Mouse (Mus musculus) gastrocnemius, postnatal 10 days (tissue): ENCODE measurements around the gene Efna5. TPM values are rescaled to one million over a fixed set of nuclear protein-coding genes. Genes with fewer than 3 reads are reported as not detected.

ENCODE experiments used
- DNase-seq: peaks from one replicate; pipeline ENCODE4 v3.0.0; 2021; ENCODE audit warnings: mixed read lengths
- total RNA-seq, 2 experiments: library from RNA; stranded (reverse); gene quantifications; 2 replicates each; pipeline ENCODE4 v1.2.3; 2021

Gene Efna5
- total RNA-seq, 2 experiments from 2014 or later, result 2.2 to 3.8 TPM

- no peak for DNase-seq
Measured at GRCm38 (mm10) chr17:62655819-62656355, 225.2 kb downstream of the Efna5 start.

- no peak for DNase-seq
Measured at GRCm38 (mm10) chr17:62652451-62652850, 228.7 kb downstream of the Efna5 start.

DNA sequence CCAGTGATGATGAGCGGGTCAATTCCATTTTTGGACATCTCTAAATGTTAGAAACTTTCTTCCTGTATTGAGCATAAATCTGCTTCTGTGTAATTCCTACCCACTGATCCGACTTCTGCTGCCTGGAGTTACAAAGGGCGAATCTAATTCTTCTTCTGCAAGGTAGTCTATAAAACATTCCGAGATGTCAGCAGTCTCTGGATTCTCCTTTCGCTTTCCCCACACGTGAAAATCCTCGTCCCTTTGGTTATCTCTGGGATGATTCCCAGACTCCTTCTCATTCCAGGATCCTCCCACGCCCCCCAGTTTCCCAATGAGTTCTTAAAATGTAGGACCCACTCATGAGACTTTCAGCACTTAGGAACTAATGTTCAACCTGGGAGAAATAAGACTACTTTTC, 229.4 kb downstream of the Efna5 start:
- DNase-seq, result no peak

GRCm38 (mm10) chr17:62649293-62649950, 231.7 kb downstream of the Efna5 start:
- DNase-seq, result no peak

DNA sequence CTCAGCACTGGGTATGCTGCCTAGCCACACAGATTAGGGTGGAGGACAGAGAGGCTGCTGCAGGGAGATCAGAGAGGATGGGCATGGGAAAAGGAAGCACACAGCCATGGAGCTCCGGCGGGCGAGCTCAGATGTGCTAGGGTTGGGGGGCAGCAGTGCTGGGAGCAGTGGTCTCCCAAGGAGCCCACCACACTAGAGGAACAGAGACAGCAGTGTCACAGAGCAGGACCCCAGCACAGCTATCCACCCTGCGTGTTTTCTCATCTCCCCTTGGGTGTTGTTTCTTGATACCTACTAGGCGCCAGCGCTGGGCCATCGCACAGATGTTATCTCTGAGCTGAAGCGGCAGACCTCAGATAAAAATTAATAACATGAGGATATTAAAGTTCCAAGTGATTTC, 234.3 kb downstream of the Efna5 start:
- no peak for DNase-seq

- no peak for DNase-seq
Measured at GRCm38 (mm10) chr17:62642447-62643145, 238.5 kb downstream of the Efna5 start.

- no peak for DNase-seq
Measured at GRCm38 (mm10) chr17:62640654-62641053, 240.5 kb downstream of the Efna5 start.

GRCm38 (mm10) chr17:62636896-62637295, 244.2 kb downstream of the Efna5 start:
- no peak for DNase-seq

- DNase-seq, result no peak
Measured at GRCm38 (mm10) chr17:62634937-62635336, 246.2 kb downstream of the Efna5 start.

GRCm38 (mm10) chr17:62628474-62628873, 252.6 kb downstream of the Efna5 start:
- no peak for DNase-seq

DNA sequence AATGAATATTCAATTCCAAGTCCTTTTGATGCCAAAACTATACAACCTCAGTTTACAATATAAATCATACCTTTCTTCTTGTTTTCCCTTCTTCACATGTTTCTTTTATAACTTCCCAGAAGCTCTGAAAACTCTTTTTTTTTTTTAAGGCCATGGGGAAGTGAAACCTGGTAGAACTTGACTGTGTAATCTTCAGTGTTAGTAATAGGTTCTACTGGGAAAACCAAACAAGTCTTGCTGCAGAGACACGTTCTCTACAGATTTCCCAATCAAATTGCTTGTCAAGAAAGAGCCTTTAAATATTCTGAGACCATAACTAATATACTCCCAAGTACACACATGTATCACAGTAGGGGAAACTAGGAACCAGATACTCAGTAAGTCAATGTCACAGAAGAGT, 253.6 kb downstream of the Efna5 start:
- DNase-seq, result no peak

DNA sequence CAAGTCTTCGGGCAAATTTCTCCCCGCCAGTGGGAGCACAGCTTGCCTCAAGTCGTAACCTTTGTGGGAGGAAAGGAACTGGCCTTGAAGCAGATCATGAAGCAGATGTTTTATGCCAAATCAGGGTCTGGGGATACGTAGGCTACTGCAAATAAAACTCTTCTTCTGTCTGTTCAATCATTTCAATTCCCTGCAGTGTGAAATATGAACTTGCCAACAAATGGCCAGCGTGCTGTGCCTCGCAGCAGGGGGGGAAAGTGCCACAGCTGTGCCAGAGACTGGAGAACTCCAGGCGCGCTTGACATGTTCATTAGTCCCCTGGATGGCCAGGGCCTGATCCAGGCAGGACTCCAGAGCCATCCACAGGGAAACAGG, 255.5 kb downstream of the Efna5 start:
- no peak for DNase-seq

GRCm38 (mm10) chr17:62624804-62625645, 256.1 kb downstream of the Efna5 start:
- DNase-seq, result no peak

DNA sequence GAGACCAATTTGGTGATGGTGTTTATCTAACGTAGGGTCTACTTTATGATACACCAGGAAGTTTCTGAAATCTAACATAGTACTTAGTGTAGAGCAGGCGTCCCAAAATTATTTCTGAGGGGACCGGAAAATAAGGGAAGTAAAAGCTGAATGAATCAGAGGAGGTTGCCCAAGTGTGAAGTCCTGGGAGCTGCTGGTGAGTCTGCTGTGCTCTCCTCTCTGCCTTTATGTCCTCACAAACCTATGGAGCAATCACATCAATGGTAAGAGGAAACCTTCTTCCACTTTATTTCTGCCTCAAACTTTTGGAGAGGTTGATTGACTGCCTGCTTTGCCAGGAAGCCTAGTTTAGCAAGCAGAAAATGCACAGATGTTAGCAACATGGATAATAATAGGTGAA, 257.9 kb downstream of the Efna5 start:
- no peak for DNase-seq

DNA sequence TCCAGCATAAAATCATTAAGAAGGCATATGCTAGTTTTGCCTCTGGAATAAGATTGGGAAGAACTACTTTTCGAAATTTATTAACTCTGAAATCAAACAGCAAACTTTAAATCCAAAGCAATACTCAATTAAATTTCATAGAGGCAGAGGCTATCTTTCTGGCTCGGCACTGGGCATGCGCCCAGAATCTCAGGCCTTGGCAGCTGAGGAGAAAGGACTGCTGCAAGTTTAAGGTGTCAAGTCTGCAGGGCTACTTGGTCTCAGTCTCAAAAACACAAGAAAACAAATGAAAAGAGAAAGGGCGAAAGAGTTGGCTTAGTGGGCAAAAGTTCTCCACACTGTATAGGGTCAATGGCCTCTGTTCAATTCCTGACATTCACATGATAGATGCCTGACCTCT, 258.6 kb downstream of the Efna5 start:
- peak; percentile 11 for DNase-seq

DNA sequence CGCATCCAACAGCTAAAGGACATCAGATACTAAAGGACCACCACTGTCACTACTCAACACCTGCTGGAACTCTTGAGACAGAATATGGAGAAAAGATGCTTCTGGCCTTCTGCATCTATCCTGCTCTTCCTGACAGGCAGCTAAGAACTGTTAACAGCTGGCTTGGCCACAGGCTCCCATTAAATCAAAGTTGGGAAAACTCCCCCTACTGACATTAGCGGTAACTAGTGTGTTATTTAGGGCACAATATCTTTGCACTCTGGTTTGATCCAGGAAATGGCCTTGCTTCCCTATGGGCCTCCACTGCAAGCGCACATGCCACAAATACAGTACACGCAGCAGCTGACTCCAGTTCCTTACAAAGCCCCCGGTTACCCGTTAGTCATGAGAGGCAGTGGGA, 266.0 kb downstream of the Efna5 start:
- DNase-seq, result no peak

DNA sequence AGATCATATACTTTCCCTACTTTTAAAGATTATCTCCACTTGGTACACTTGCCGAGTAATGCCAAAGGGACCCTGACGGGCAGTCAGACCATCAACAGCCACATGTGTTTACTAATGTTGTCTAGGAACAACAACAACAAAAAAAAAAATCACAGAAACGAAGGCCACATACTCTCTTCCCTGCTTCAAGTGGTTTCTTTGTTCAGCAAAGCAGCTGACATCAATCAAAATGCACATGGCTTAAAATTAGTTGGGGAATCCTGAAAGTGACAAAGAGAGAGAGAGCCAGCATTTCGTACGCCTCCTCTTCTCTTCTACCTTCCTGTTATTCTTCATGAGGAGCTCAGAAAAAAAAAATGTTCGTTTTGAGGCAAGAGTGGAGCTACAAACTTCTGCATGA, 266.4 kb downstream of the Efna5 start:
- DNase-seq, result no peak

- no peak for DNase-seq
Measured at GRCm38 (mm10) chr17:62614237-62614636, 266.9 kb downstream of the Efna5 start.

GRCm38 (mm10) chr17:62613232-62613631, 267.9 kb downstream of the Efna5 start:
- DNase-seq, result no peak

DNA sequence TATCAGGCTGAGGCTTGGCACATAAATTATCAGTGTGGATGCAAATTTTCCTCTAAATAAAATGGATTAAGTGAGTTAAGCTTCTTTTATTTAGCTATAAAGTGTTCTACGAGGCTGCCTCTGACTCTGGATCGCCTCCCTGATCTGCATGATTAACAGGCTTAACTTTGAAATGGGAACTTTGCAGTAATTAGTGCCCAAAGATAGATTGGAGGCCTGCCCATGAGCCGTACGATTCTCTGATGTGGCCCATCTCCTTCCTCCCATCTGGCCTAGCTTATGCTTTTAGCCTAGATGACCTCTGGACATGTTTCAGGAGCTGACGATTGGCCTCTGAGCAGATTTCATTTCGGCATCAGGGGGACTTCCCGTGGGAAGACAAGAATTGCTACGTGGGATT, 273.0 kb downstream of the Efna5 start:
- DNase-seq, result no peak

DNA sequence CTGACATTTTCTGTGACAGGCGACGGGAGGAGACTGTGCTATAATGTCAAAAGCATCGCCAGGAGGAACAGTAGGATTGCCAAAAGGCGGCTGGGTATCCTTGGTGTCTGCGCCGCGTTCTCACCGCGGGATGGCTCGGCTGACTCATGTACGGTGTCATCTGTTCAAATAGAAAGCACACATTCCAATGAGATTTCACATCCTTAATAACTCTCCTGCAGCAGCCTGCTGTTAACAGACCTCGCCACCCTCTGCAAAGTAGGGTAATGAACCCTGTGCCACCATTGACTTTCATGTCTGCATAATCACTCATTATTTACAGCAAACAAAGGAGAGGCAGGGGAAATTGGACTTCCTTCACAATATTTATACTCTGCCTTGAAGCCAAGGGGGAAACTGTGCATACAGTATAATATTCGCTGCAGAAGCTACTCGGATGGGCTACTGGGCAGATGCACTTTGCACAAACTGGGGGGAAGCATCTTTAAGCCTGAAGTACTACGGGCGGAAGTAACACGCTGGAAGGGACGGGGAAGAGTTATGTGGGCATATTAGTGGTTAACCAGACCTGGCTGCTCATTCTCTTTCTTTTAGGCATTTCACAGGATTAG, 273.7 kb downstream of the Efna5 start:
- DNase-seq, result no peak

DNA sequence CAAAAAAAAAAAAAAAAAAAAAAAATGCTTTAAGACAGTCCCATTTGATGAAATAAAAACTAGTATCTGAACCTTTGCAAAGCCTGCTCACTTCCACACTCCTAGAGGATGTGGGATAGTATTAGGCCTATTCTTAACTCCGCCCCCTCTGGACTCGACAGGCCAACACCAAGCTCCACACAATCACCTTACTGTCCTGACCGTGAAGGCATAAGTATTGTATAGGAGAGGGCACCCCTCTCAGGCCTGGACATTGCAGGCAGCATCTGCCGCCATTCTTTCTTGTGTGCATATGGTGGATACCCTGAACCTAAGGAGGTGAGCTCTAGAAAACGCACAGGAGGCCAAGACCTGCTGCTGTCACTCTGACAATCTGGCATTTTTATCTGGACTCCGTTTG, 274.4 kb downstream of the Efna5 start:
- DNase-seq, result no peak

DNA sequence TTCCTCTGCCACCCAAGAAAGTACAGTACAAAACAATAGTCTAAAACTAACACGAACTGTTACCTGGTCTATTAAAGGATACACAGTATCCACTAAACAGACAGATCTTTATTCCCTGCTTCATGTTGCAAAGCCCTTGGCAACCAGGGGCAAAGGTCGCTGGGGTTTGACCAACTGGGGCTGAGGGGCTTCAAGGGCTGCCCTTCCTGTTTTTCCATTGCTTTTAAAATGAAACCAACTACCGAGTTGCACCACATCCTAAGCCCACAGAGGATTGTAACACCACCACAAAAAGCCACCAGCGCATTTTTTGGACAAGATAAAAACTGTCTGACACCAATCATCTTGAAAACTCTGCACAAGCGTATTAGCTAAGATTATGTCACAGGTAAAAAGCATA, 276.8 kb downstream of the Efna5 start:
- no peak for DNase-seq
